Mouse (Mus musculus) adrenal gland, postnatal 10 days (tissue): Measurements from ENCODE around the gene Frs2. TPM values are rescaled to one million over a fixed set of nuclear protein-coding genes. Genes with fewer than 3 reads are reported as not detected.
A peak's percentile ranks its signal among the peaks of the same experiment; 100 is the strongest.
"Not testable (repeated sequence)": the region's sequence is repeated elsewhere in the genome, so short reads cannot be mapped to it uniquely, and the experiment has no call there.

Experiments used
- DNase-seq: peaks from one replicate; pipeline ENCODE4 v3.0.0; 2021; ENCODE audit warnings: mixed read lengths
- total RNA-seq, 2 experiments: library from RNA; stranded (reverse); gene quantifications; 2 replicates each; pipeline ENCODE4 v1.2.3; 2021

The Frs2 gene
- total RNA-seq, 2 experiments from 2014 or later: 24.0 to 26.4 TPM

DNA sequence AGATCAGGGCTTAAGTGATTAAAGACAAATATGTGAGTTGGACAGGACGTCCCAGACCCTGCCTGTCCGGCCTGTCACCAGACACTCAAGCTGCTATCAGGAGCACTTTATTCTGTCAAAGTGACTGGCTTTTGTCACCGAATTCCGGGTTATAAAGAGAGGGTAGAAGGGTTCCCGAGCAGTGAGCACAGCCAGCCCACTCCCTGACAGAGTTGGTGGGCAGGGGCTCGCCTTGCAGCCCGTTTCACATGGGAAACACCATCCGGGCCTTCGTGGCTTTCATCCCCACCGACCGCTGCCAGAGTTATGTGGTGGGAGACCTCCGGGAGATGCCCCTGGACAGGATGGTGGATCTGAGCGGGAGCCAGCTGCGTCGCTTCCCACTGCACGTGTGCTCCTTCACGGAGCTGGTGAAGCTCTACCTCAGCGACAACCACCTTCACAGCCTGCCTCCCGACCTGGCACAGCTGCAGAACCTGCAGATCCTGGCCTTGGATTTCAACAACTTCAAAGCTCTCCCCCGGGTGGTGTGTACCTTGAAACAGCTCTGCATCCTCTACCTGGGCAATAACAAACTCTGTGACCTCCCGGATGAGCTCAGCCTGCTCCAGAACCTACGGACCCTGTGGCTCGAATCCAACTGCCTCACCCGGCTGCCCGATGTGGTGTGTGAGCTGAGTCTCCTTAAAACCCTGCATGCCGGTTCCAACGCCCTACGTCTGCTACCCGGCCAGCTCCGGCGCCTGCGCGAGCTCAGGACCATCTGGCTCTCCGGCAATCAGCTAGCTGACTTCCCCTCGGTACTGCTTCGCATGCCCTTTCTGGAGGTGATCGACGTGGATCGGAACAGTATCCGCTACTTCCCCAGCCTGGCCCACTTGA lies 102.9 kb downstream of the Frs2 start, which contains the start of gene Lrrc10:
Lrrc10 (plus strand) TSS at position 167 of the 882 bp plus-strand sequence.
- DNase-seq: no peak

DNA sequence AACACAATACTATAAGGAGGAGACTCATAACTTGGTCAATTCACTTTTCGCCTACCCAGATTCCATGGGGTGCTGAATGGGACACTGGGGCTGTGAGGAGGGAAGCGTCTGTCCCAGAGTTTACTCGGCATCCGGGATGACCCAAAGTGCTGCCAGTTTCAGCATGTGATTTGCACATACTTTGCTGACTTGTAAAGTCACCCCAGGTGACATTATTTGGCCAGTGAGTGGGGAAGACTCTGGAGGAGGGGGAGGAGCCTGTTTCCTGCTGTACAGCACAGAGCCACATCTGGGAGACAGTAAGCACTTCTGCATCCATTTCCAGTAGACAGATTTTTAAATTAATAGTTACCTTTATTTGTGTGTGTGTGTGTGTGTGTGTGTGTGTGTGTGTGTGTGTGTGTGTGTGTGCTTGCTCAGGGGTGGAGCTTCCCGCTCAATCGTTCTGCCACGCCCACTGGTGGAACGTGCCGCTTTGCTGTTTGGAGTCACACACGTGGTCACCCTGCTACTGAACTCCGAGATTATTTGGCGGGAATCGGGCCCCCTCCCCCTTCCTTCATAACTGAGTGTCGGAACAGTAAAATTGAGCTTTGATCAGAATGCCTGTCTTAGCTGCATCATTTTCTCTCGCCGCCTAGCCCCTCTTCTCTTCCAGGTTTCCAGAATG lies 104.7 kb downstream of the Frs2 start:
- not testable (repeated sequence) for DNase-seq

DNA sequence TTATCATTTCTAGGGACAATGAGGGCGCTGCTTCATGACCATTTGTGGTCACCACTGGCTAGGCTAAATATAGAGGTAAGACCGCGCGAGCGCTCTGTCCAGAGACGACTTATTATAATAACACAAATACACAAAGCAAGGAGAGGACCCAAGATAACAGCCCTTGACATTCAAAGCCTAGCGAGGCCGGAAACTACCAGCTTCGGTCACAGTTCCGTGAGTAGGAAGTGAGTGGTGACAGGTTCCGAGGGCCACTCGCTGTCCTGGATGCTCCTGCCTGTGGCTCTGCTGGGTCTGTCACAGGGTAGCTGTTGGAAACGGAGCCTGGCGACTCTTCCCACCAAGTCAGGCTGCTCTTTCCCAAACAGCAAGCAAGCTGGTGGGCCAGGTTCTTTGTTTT lies 106.0 kb downstream of the Frs2 start:
- no peak for DNase-seq

DNA sequence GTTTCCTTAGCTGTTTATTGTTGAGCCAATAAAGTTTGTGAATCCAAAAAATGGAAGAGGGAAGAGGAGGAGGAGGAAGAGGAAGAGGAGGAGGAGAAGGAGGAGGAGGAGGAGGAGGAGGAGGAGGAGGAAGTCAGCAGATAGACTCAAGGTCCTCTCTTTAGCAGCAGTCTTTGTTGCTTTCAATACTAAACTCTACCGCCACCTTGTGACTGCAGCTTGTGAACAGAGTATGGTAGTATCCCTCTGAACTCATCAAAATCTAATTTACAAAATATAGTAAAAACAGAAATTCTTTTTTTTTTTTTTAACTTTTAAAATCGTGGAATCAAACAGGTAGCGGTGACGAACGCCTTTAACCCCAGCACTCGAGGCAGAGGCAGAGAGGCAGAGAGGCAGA lies 108.0 kb downstream of the Frs2 start:
- peak; percentile 29 for DNase-seq

DNA sequence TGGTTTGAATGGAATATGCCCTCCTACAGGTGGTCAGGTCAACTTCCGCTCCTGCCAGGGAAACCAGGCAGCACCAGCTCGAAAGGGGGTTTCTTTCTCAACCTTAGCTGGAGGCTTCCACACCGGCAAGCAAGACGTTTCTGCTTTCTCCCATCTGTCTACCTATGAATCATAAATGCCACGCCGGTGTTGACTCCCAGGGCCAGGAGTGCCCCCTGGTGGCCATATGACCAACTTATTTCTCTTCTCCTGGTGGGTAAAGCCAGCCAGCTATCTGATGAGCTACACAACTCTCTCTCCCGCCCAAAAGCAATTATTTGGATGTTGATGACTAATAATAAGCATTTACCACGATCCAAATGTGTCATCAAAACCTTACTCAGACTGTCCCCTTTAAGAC lies 114.5 kb downstream of the Frs2 start:
- peak; percentile 91 for DNase-seq

DNA sequence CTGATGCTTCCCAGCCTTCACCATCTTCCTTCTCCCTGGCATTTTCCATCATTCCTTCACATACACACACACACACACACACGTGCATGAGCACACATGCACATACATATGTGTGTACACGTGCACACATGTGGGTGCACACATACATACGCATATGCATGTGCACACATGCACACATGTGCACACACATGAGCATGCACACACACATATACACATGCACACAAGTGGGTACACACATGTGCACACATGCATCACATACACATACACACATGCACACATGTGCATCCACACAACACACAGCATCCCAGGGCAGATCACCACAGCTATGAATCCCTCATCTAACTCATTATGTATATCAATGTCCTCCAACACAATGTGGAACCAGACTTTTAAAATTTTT lies 117.2 kb downstream of the Frs2 start:
- DNase-seq: no peak

DNA sequence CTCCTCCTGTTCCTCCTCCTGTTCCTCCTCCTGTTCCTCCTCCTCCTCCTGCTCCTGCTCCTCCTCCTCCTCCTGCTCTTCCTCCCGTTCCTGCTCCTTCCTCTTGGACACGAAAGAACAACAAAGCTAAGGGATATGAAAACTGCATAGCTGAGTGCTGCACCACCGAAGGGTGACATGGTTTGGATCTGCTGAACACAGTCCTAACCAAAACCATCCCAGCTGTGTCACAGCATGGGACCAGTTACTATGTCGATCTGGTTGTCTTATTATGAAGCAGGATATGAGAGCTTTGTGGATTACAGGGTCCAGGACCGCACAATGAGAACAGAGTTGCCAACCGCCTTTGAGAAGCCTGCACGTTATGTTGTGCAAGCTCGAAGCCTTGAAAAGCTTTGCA lies 122.2 kb downstream of the Frs2 start:
- DNase-seq: no peak

DNA sequence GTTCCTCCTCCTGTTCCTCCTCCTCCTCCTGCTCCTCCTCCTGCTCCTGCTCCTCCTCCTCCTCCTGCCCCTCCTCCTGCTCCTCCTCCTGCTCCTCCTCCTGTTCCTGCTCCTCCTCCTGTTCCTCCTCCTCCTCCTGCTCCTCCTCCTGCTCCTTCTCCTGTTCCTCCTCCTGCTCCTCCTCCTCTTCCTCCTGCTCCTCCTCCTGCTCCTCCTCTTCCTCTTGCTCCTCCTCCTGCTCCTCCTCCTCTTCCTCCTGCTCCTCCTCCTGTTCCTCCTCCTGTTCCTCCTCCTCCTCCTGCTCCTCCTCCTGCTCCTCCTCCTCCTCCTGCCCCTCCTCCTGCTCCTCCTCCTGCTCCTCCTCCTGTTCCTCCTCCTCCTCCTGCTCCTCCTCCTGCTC lies 122.6 kb downstream of the Frs2 start:
- DNase-seq: not testable (repeated sequence)

DNA sequence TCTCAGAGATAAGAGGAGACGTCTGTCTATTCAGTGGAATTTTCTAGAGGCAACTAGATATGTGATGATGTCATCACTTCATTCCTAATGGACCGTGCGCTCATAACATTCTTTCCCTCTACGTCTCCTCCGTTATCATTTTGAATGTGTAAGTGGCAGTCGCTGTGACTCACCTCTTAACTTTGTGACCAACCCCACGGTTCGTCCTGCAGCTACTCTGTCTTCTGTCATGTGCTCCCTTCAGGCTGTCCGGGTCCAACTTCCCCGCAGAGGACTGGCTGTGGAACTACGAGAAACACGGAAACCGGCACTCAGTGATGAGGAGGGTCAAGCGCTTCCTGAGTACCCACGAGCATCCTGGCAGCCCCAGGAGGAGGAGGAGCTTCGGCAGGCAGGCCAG lies 124.6 kb downstream of the Frs2 start:
- DNase-seq: no peak

DNA sequence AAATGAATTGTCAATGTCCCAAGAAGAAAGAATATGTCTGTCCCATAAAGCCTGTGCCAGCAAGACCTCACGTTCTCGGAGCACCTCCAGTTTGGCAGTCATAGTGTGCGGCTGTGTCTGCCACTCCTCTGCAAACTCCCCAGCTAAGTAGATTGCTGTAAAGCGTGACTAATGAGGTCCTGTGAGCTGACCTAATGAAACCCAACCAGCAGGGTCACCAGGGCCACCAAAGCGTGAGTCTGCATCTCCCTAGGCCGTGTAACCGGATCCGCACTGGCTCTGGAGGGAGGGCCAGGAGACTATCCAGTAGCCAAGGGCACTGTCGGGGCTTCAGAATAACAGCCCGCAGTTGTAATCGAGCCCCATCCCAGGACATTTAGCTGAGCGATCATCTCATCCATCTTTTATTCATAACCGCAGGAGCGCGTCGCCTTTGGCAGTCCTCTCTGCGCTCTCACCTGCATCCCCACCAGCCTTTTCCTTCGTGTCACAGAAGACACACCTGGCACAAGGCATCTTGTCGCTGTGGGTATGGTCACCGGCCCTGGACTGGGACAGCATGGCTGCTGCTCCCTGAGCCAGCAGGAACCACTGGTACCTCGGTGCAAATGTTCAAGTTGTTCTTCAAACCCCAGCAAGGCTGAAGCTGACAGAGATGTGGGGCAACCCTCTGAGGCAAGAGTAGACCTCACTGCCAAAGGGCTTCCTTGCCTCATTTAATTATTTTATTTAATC lies 127.1 kb downstream of the Frs2 start:
- DNase-seq: no peak

Other genes starting within 250 kb of the Frs2 start
- 10 to 100 TPM; 41.3 to 49.3 TPM for gene Rab3ip, start 197.8 kb downstream of the Frs2 start, total RNA-seq
- gene Gm10271, start 175.9 kb downstream of the Frs2 start, total RNA-seq: not detected
- gene Best3, start 162.2 kb downstream of the Frs2 start, total RNA-seq: under 1 TPM; 0.48 to 0.70 TPM
- gene Lrrc10, start 103.2 kb downstream of the Frs2 start, total RNA-seq: not detected
- 100 to 1,000 TPM; 211 to 224 TPM for gene Cct2, start 84.7 kb downstream of the Frs2 start, total RNA-seq
- gene Yeats4, start 76.0 kb upstream of the Frs2 start, total RNA-seq: 10 to 100 TPM; 42.5 to 47.6 TPM
- not detected for gene 9530003J23Rik, start 90.2 kb upstream of the Frs2 start, total RNA-seq
- 100 to 1,000 TPM; 106 to 122 TPM for gene Lyz2, start 133.8 kb upstream of the Frs2 start, total RNA-seq
- gene Lyz1, start 144.3 kb upstream of the Frs2 start, total RNA-seq: 10 to 100 TPM; 12.3 to 13.9 TPM
- gene Cpsf6, start 231.5 kb upstream of the Frs2 start, total RNA-seq: 10 to 100 TPM; 69.7 to 81.3 TPM